Mouse (Mus musculus) left cerebral cortex, postnatal 10 days (tissue): Measurements from ENCODE around the gene Pdss2. TPM values are rescaled to one million over a fixed set of nuclear protein-coding genes. Genes with fewer than 3 reads are reported as not detected.

ENCODE experiments used
- DNase-seq, 2 experiments: peaks; one replicate each; pipeline ENCODE4 v3.0.0; 2021 to 2022; ENCODE audit warnings: low spot score in 2 of 2, mixed read lengths in 1 of 2; ENCODE audit errors: extremely low spot score in 1 of 2
- intact Hi-C: fragments of 180-260 bp; cut with DNase I; formaldehyde crosslinking; loops from one replicate; pipeline ENCODE4 v1.15.1; 2025
- total RNA-seq, 2 experiments: library from RNA; stranded (reverse); gene quantifications; 2 replicates each; pipeline ENCODE4 v1.2.3; 2021

Gene Pdss2
- total RNA-seq, 2 experiments from 2014 or later = 20.2 to 20.4 TPM

GRCm38 (mm10) chr10:43454671-43455070 is 233.4 kb downstream of the Pdss2 start:
- no peak for DNase-seq
- intact Hi-C loops = no loop called here

- intact Hi-C loops = no loop called here
- no peak for DNase-seq
These were observed 241.5 kb downstream of the Pdss2 start for GRCm38 (mm10) chr10:43462821-43463220.

- no peak for DNase-seq
- intact Hi-C loops = no loop called here
These were observed 241.9 kb downstream of the Pdss2 start for GRCm38 (mm10) chr10:43463227-43463626.

- intact Hi-C loops = no loop called here
- DNase-seq = no peak
These were observed 244.9 kb downstream of the Pdss2 start for GRCm38 (mm10) chr10:43466223-43466622.

- intact Hi-C loops = no loop called here
- DNase-seq = no peak
These were observed 246.4 kb downstream of the Pdss2 start for GRCm38 (mm10) chr10:43467659-43468058.

GRCm38 (mm10) chr10:43468293-43468692 is 247.0 kb downstream of the Pdss2 start:
- intact Hi-C loops = no loop called here
- no peak for DNase-seq

GRCm38 (mm10) chr10:43475376-43475775 is 254.1 kb downstream of the Pdss2 start:
- intact Hi-C loops = no loop called here
- DNase-seq = peak in 1 of 2 experiments; percentile 35

GRCm38 (mm10) chr10:43477459-43477858 is 256.2 kb downstream of the Pdss2 start:
- intact Hi-C loops = no loop called here
- DNase-seq = no peak

- intact Hi-C loops = loop anchor here (2.0 kb wide), 1 partner anchor 57 kb away; no protein-coding TSS in a partner anchor
- DNase-seq = peak; percentile 34 to 70
These were observed 256.8 kb downstream of the Pdss2 start for GRCm38 (mm10) chr10:43477865-43478681.

GRCm38 (mm10) chr10:43478751-43479435 is 257.6 kb downstream of the Pdss2 start, which contains the start of gene Bend3:
TSS of gene Bend3 (plus strand) at chr10:43478831.
- peak; percentile 42 to 85 for DNase-seq
- intact Hi-C loops = loop anchor here (2.0 kb wide), 1 partner anchor 58 kb away; no protein-coding TSS in a partner anchor

- intact Hi-C loops = loop anchor here (2.0 kb wide), 2 partner anchors 59 to 61 kb away; partner anchors contain the start of gene 1700021F05Rik
- DNase-seq = peak; percentile 48 to 88
These were observed 258.3 kb downstream of the Pdss2 start for GRCm38 (mm10) chr10:43479436-43480157.

- intact Hi-C loops = loop anchor here (2.0 kb wide), 1 partner anchor 60 kb away; the partner anchor contains the start of gene 1700021F05Rik
- DNase-seq = no peak
These were observed 259.1 kb downstream of the Pdss2 start for GRCm38 (mm10) chr10:43480227-43480849.

- intact Hi-C loops = loop anchor here (2.0 kb wide), 1 partner anchor 60 kb away; the partner anchor contains the start of gene 1700021F05Rik
- no peak for DNase-seq
These were observed 259.9 kb downstream of the Pdss2 start for GRCm38 (mm10) chr10:43481179-43481578.

- DNase-seq = no peak
- intact Hi-C loops = no loop called here
These were observed 260.7 kb downstream of the Pdss2 start for GRCm38 (mm10) chr10:43482021-43482420.

GRCm38 (mm10) chr10:43483426-43483995 is 262.2 kb downstream of the Pdss2 start:
- DNase-seq = peak in 1 of 2 experiments; percentile 51
- intact Hi-C loops = no loop called here

GRCm38 (mm10) chr10:43485751-43486268 is 264.5 kb downstream of the Pdss2 start:
- no peak for DNase-seq
- intact Hi-C loops = no loop called here

GRCm38 (mm10) chr10:43487441-43488010 is 266.2 kb downstream of the Pdss2 start:
- intact Hi-C loops = no loop called here
- DNase-seq = no peak

- intact Hi-C loops = no loop called here
- DNase-seq = no peak
These were observed 267.0 kb downstream of the Pdss2 start for GRCm38 (mm10) chr10:43488258-43488657.
